Mouse (Mus musculus) lung, embryonic 15.5 days (tissue): ENCODE results near the gene Tns3. TPM values are rescaled to one million over a fixed set of nuclear protein-coding genes. Genes with fewer than 3 reads are reported as not detected.
A peak's percentile ranks its signal among the peaks of the same experiment; 100 is the strongest.

ENCODE experiments used
- ATAC-seq: fragments of 200-750 bp; cut with Nextera tagmentation; 2 replicates; pipeline ENCODE4 v1.8.0; 2017; ENCODE audit warnings: moderate number of reproducible peaks, borderline replicate concordance; ENCODE audit not compliant: low FRiP score, low TSS enrichment; ENCODE audit errors: extremely low read depth
- H3K27ac ChIP-seq: fragments of 300-500 bp; sonication (generic); 2 replicates; pipeline ENCODE4 v1.5.1; 2015; ENCODE audit warnings: moderate library complexity, mild to moderate bottlenecking, inconsistent platforms
- H3K27me3 ChIP-seq: fragments of 300-500 bp; sonication (generic); 2 replicates; pipeline ENCODE4 v1.6.1; 2015; ENCODE audit warnings: inconsistent platforms
- H3K36me3 ChIP-seq: fragments of 300-500 bp; sonication (generic); 2 replicates; pipeline ENCODE4 v1.6.1; 2015; ENCODE audit warnings: inconsistent platforms
- H3K4me1 ChIP-seq: fragments of 300-500 bp; sonication (generic); 2 replicates; pipeline ENCODE4 v1.6.1; 2015; ENCODE audit warnings: inconsistent platforms
- H3K4me2 ChIP-seq: fragments of 300-500 bp; sonication (generic); 2 replicates; pipeline ENCODE4 v1.6.1; 2015; ENCODE audit warnings: inconsistent platforms, mild to moderate bottlenecking, moderate library complexity
- H3K4me3 ChIP-seq: fragments of 300-500 bp; sonication (generic); 2 replicates; pipeline ENCODE4 v1.5.1; 2015; ENCODE audit warnings: mild to moderate bottlenecking, inconsistent platforms
- H3K9ac ChIP-seq: fragments of 300-500 bp; sonication (generic); 2 replicates; pipeline ENCODE4 v1.6.1; 2015; ENCODE audit warnings: inconsistent platforms
- H3K9me3 ChIP-seq: fragments of 300-500 bp; sonication (generic); 2 replicates; pipeline ENCODE4 v1.6.1; 2016; ENCODE audit warnings: inconsistent platforms
- WGBS: fragments of 180-500 bp; shearing (Covaris S2); methylation state at CpG from one replicate; pipeline ENCODE4 v1.1.7; 2015; 5-methylcytosine and 5-hydroxymethylcytosine counted together
- polyA plus RNA-seq: library from polyadenylated mRNA; unstranded; fragments of >200 nt; fragmentation: Nextera tagmentation; extraction: Ambion mirVana; gene quantifications from 2 replicates; pipeline ENCODE4 v1.2.1, GENCODE M21; 2015

Gene Tns3
- polyA plus RNA-seq, 1 experiment from 2014 or later: 55.9 TPM

DNA sequence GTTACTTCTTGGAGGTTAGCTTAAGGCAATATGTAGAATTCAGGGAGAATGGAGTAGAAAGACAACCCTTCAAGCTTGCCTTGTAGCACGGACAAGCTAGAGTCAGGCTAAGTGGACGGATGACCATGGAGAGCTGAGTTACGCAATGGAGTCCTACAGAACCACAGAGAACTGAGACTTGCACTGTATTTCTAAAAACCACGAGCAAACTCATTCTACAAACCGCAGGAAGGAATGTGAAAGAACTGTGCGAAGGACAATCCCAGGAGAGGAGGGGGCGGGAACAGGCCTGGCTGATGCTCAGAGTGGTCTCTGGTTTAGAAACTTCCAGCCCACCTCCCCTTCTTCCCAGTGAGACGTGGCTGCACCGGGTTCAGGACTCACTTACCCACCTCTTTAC is 225.3 kb downstream of the Tns3 start:
- Histone ChIP-seq H3K9me3 (no peaks in the 10 kb centered on the region), H3K36me3 (peaks cover 88% of the 10 kb centered on the region), H3K9ac (no peak overlapping the region), H3K27ac (no peak overlapping the region), H3K4me3 (no peak overlapping the region), H3K4me1 (no peaks in the 10 kb centered on the region), H3K27me3 (no peaks in the 10 kb centered on the region), H3K4me2 (no peak overlapping the region)
- no peak for ATAC-seq
- WGBS: 79% methylated on average over 9 of the region's 9 CpGs

DNA sequence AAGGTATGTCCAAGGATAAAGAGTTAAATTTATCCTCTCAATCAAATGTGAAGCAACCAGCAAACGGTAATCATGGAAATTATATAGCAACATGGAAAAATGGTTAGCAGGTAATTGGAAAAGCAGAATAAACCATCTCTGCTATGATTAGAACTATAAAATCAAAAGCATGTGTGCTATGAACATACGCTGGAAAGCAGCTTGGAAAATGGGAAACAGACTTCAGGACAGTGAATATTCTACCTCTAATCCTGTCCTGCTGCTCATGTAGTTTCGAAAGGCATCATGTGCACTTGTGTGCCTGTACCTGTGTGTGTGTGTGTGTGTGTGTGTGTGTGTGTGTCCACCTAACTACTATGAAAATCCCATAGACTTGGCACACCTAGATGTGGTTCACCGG is 226.1 kb downstream of the Tns3 start:
- WGBS: 89% methylated on average over 4 of the region's 4 CpGs
- no peak for ATAC-seq
- H3K4me2 ChIP-seq: no peak overlapping the region
- H3K4me3 ChIP-seq: no peak overlapping the region
- H3K9me3 ChIP-seq: no peaks in the 10 kb centered on the region
- no peak overlapping the region for H3K9ac ChIP-seq
- no peaks in the 10 kb centered on the region for H3K4me1 ChIP-seq
- H3K27me3 ChIP-seq: no peaks in the 10 kb centered on the region
- no peak overlapping the region for H3K27ac ChIP-seq
- H3K36me3 ChIP-seq: peaks cover 88% of the 10 kb centered on the region

DNA sequence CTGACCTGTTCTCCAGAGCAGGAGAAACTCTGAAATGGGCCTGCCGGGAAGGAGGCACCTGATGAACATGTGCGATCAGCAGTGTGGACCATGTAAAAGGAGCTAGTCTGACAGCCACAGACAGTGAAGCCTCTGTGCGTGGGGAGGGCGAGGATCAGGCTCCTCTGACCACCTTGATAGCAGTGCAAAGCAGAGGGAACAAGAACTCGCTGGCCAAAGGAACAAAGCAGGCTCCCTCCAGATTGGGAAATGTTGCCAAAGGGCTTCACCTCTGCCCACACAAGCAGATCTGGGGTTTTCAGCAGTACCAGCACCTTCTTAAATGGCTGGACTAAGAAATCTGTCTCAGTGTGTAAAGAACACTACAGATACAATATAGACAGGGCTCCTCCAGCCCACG is 229.2 kb downstream of the Tns3 start:
- H3K36me3 ChIP-seq: peaks cover 92% of the 10 kb centered on the region
- H3K4me2 ChIP-seq: no peak overlapping the region
- no peak for ATAC-seq
- 94% methylated on average over 6 of the region's 6 CpGs for WGBS
- H3K27me3 ChIP-seq: no peaks in the 10 kb centered on the region
- H3K9me3 ChIP-seq: no peaks in the 10 kb centered on the region
- H3K9ac ChIP-seq: no peak overlapping the region
- H3K27ac ChIP-seq: no peak overlapping the region
- no peaks in the 10 kb centered on the region for H3K4me1 ChIP-seq
- no peak overlapping the region for H3K4me3 ChIP-seq

DNA sequence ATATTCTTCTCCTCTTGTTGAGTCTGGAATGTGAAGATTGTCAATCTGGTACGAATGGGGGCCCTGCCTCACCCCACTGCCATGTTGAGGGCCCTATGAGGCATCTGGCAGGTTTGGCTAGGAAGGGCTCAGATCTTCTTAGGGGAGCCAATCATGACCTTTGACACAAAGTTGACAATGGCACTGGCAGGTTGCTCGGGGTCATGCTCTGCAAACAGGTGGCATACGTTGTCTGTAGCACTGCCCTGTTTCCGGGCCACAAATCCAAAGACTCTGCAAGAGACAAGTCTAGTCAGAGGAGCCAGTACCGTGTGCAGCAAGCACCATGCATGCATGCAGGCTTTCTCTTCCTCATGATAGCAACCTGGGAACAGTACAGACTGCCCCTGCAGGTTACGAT is 230.0 kb downstream of the Tns3 start:
- Histone ChIP-seq H3K4me2 (no peak overlapping the region), H3K27me3 (no peaks in the 10 kb centered on the region), H3K9ac (no peak overlapping the region), H3K4me3 (no peak overlapping the region), H3K36me3 (peaks cover 92% of the 10 kb centered on the region), H3K27ac (no peak overlapping the region), H3K4me1 (no peaks in the 10 kb centered on the region), H3K9me3 (no peaks in the 10 kb centered on the region)
- 71% methylated on average over 6 of the region's 6 CpGs for WGBS
- no peak for ATAC-seq

DNA sequence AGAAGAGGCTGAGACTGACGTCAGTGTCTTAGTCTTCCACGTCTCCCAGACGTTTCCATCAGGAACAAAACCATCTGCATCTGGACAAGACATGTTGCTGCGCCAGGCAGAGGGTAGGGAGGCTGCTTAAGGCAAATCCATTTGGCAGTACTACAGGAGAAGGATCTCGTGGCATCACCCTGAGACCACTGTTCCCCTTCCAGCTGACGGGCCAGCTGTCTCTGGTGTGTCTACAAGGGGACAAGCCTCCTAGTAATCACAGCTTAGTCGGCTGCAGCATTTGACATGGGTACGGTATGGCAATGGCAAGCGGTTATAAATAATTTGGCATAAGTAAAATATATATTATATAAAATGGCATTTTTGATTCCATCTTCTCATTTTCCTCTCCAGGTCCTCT is 230.9 kb downstream of the Tns3 start:
- 81% methylated on average over 9 of the region's 9 CpGs for WGBS
- no peaks in the 10 kb centered on the region for H3K9me3 ChIP-seq
- H3K27me3 ChIP-seq: no peaks in the 10 kb centered on the region
- peaks cover 83% of the 10 kb centered on the region for H3K36me3 ChIP-seq
- ATAC-seq: no peak
- no peak overlapping the region for H3K27ac ChIP-seq
- H3K4me2 ChIP-seq: no peak overlapping the region
- H3K4me3 ChIP-seq: no peak overlapping the region
- no peaks in the 10 kb centered on the region for H3K4me1 ChIP-seq
- H3K9ac ChIP-seq: no peak overlapping the region

DNA sequence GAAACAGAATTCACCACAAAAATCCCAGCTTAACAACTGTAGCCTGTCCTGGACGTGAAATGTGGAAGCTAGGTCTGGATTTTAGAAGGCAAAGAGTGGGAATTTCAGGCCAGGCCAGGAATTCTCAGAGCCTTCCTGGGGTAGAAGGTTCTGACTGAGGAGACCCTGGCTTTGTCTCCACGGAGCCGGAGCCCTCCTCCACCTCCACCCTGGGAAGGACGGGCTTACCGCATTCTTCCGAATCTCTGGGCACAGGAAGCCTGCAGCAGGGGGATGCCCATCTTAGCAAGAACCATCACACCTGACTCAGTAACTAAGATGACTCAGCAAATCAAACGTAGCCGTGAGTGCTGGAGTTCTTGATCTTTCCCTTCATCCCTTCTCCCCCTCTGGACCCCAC is 231.4 kb downstream of the Tns3 start:
- Histone ChIP-seq H3K27ac (no peak overlapping the region), H3K36me3 (peaks cover 78% of the 10 kb centered on the region), H3K27me3 (no peaks in the 10 kb centered on the region), H3K9me3 (no peaks in the 10 kb centered on the region), H3K4me3 (no peak overlapping the region), H3K4me2 (no peak overlapping the region), H3K4me1 (no peaks in the 10 kb centered on the region), H3K9ac (no peak overlapping the region)
- WGBS: 80% methylated on average over 8 of the region's 8 CpGs
- no peak for ATAC-seq

DNA sequence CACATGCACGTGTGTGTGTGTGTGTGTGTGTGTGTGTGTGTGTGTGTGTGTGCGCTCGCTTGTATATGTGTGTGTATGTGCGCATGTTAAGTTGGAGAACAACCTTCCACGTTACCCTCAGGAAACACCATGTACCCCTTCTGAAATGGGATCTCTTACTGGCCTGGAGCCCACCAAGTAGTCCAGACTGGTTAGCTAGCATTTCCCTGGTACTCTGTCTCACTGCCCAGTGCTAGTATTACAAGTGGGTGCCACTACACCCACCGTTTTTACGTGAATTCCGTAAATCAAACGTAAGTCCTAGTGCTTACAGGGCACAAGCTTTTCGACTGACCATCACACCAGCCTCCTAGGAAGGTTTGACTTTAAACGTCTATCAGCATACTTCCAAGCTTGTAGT is 236.7 kb downstream of the Tns3 start:
- Histone ChIP-seq H3K4me2 (no peak overlapping the region), H3K27me3 (no peaks in the 10 kb centered on the region), H3K4me3 (no peak overlapping the region), H3K9ac (no peak overlapping the region), H3K4me1 (peaks cover 15% of the 10 kb centered on the region), H3K36me3 (peaks cover 27% of the 10 kb centered on the region), H3K9me3 (no peaks in the 10 kb centered on the region), H3K27ac (no peak overlapping the region)
- ATAC-seq: no peak
- 77% methylated on average over 11 of the region's 11 CpGs for WGBS

DNA sequence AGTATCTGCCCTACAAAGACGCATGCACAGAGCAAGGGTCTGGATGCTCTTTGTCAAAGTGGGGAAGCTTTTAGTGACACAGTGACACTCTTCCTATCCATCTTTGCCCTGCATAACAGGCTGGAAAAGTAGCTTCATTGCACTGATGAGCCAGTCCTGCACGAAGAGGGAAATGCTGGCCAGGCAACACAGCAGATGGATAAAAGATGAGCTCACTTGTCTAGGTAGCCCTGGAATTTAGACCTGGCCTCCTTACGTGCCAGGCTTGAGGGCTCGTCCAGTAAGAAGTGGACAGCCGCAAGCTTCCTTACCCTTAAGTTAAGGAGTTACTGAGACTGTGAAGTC is 239.1 kb downstream of the Tns3 start:
- H3K4me3 ChIP-seq: no peak overlapping the region
- H3K9ac ChIP-seq: no peak overlapping the region
- H3K4me1 ChIP-seq: peaks cover 15% of the 10 kb centered on the region
- WGBS: 80% methylated on average over 5 of the region's 5 CpGs
- no peak for ATAC-seq
- no peaks in the 10 kb centered on the region for H3K9me3 ChIP-seq
- H3K4me2 ChIP-seq: no peak overlapping the region
- no peaks in the 10 kb centered on the region for H3K27me3 ChIP-seq
- H3K27ac ChIP-seq: no peak overlapping the region
- H3K36me3 ChIP-seq: peaks cover 8% of the 10 kb centered on the region

DNA sequence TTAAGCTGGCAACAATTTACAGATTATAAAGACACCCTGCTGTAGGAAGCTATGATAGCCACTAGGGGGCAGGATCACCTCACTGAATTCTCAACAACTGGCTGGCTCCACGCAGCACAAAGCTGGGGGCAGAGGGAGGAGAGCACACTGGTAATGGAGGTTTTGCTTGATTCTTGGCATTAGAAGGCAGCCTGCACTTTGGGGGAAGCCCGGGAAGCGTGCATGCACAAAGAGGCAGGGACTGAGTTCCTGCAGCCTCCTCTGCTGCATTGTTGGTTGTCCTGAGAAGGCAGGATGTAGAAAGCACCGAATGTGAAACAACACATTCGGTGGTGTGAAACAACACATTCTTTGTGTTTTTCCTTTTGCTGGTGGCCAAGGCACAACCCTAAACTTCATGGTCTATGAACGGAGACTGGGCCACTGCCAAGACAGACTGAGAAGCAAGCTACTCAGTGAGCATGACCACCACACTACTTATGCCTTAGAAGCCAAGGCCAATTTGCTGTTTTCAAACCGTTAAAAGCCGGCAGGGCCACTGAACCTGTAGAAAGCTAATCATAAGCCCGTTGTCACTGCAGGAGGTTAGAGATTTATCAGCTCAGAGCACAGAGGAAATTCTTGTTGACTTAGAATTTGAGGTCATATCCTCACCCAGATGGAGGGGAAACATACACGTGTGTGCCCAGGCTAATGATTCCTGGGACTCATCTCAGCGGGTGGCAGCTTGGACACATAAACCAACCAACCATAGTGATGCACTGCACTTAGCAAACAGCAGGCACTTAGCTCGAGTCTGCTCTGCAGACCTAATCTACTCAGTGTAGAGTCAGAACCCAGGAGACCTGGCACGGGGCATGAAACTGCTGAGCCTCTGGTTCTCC is 239.8 kb downstream of the Tns3 start:
- ATAC-seq: peak; percentile 89
- Histone ChIP-seq H3K4me1 (peaks cover 15% of the 10 kb centered on the region), H3K36me3 (peaks cover 2% of the 10 kb centered on the region), H3K4me2 (peak overlapping the region; percentile 44), H3K9ac (no peak overlapping the region), H3K27ac (peak overlapping the region; percentile 43), H3K9me3 (no peaks in the 10 kb centered on the region), H3K4me3 (no peak overlapping the region), H3K27me3 (no peaks in the 10 kb centered on the region)
- 26% methylated on average over 13 of the region's 13 CpGs for WGBS

DNA sequence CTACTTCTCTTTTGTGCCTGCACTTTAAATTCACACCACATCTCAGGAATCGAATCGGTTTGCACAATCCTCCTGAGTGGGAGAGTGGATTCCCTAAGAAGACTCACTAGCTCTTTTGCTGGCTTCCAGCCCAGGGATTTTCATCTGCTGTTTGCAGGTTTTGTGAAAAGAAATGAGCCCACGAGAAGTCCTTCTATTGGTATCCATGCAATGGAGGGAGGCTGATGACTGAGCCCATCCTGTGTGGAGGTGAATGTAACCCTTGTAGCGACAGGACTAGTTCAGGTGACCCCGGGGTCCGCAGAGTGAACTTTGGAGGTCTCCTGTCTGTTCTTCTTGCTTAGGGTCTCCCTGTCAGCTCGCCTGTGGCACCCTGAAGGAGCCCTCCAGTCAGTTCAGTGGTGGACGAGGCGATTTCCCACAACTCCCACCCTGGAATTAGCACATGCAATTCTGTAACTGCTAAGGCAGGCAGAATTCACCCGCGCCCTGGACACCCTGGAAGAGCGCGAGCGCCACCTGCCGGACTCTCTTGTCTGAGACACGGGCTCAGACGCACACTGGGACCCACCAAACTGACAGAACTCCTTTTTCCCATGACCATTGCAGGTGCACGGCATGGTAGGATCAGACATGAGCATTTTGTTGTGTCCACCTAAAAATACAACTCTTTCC is 259.0 kb downstream of the Tns3 start:
- H3K9me3 ChIP-seq: no peaks in the 10 kb centered on the region
- H3K4me1 ChIP-seq: no peaks in the 10 kb centered on the region
- H3K9ac ChIP-seq: no peak overlapping the region
- no peaks in the 10 kb centered on the region; the same call in 1 of the 2 replicates for H3K27me3 ChIP-seq
- ATAC-seq: peak; percentile 57; the same call in 1 of the 2 replicates
- 27% methylated on average over 18 of the region's 18 CpGs for WGBS
- H3K4me2 ChIP-seq: no peak overlapping the region
- no peak overlapping the region for H3K4me3 ChIP-seq
- H3K27ac ChIP-seq: no peak overlapping the region
- H3K36me3 ChIP-seq: no peaks in the 10 kb centered on the region

DNA sequence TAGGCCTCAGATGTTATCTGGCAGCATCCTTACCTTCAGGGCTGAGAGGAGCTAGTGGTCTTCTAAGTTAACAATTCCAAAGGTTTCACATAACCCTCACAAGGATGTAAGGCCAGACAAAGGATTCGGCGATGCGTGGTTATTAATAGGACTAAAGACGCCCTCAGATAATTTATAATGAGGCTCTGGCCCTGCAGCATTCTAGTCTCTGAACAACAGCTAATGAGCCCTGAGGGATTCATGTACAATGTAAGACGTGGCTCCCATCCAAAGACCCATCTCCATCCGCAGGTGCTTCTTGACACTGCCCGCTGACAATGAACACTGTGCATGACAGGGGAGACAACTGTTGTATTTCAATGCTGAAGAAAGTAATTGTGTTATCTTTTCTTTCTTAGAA is 263.0 kb downstream of the Tns3 start:
- WGBS: 85% methylated on average over 7 of the region's 7 CpGs
- Histone ChIP-seq H3K36me3 (no peaks in the 10 kb centered on the region), H3K27ac (no peak overlapping the region), H3K4me2 (no peak overlapping the region), H3K4me1 (no peaks in the 10 kb centered on the region), H3K4me3 (no peak overlapping the region), H3K27me3 (no peaks in the 10 kb centered on the region), H3K9ac (no peak overlapping the region), H3K9me3 (no peaks in the 10 kb centered on the region)
- no peak for ATAC-seq

DNA sequence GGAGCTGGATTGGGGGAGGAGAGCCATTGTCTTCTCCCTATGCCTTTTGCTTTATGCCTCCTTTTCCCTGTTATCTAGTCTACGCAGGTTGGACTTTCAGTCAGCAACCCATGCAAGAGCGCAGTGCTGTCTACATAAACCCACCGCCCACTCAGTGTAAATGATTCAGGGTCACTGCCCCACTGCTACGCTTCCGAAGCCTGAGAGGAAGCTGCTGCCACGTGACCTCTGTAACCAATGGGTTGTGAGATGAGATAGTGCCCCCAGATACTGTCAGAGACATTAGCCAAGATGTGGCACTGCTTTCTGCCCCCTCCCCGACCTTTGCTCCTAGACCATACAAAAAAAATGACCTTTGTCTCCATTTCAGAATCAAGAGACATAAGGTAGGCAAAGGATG is 268.0 kb downstream of the Tns3 start:
- H3K9me3 ChIP-seq: no peaks in the 10 kb centered on the region
- H3K36me3 ChIP-seq: no peaks in the 10 kb centered on the region
- no peak for ATAC-seq
- no peak overlapping the region for H3K4me2 ChIP-seq
- WGBS: 70% methylated on average over 7 of the region's 7 CpGs
- no peaks in the 10 kb centered on the region for H3K4me1 ChIP-seq
- H3K4me3 ChIP-seq: no peak overlapping the region
- H3K27ac ChIP-seq: no peak overlapping the region
- H3K9ac ChIP-seq: no peak overlapping the region
- no peaks in the 10 kb centered on the region for H3K27me3 ChIP-seq
